Mouse (Mus musculus) hindbrain, embryonic 11.5 days (tissue): Measurements from ENCODE around the gene Card10. TPM values are rescaled to one million over a fixed set of nuclear protein-coding genes. Genes with fewer than 3 reads are reported as not detected.

Experiments used
- ATAC-seq: fragments of 200-750 bp; cut with Nextera tagmentation; 2 replicates; pipeline ENCODE4 v1.8.0; 2017; ENCODE audit warnings: mild to moderate bottlenecking, moderate TSS enrichment, moderate library complexity; ENCODE audit not compliant: low FRiP score
- DNase-seq: peaks from one replicate; pipeline ENCODE4 v3.0.0-alpha.2; 2015; ENCODE audit warnings: low spot score
- H3K27ac ChIP-seq: fragments of 300-500 bp; sonication (generic); 2 replicates; pipeline ENCODE4 v1.5.1; 2014; ENCODE audit warnings: mild to moderate bottlenecking, low read depth, low read length
- H3K27me3 ChIP-seq: fragments of 300-500 bp; sonication (generic); 2 replicates; pipeline ENCODE4 v1.6.1; 2014; ENCODE audit warnings: mild to moderate bottlenecking, low read length, moderate library complexity, mixed read lengths; ENCODE audit not compliant: control insufficient read depth, insufficient read depth
- H3K36me3 ChIP-seq: fragments of 300-500 bp; sonication (generic); 2 replicates; pipeline ENCODE4 v1.6.1; 2014; ENCODE audit warnings: mild to moderate bottlenecking, low read length, moderate library complexity, mixed read lengths; ENCODE audit not compliant: control insufficient read depth, insufficient read depth
- H3K4me1 ChIP-seq: fragments of 300-500 bp; sonication (generic); replicated peaks from 2 replicates; pipeline ENCODE4 v1.6.1; 2014; ENCODE audit warnings: low read length, mixed read lengths; ENCODE audit not compliant: control insufficient read depth, insufficient read depth
- H3K4me2 ChIP-seq: fragments of 300-500 bp; sonication (generic); replicated peaks from 2 replicates; pipeline ENCODE4 v1.6.1; 2014; ENCODE audit warnings: mild to moderate bottlenecking, low read depth, low read length
- H3K4me3 ChIP-seq: fragments of 300-500 bp; sonication (generic); 2 replicates; pipeline ENCODE4 v1.5.1; 2014; ENCODE audit warnings: low read depth, low read length
- H3K9ac ChIP-seq: fragments of 300-500 bp; sonication (generic); 2 replicates; pipeline ENCODE4 v1.6.1; 2014; ENCODE audit warnings: low read depth, low read length
- H3K9me3 ChIP-seq: fragments of 300-500 bp; sonication (generic); 2 replicates; pipeline ENCODE4 v1.6.1; 2016; ENCODE audit warnings: low read length; ENCODE audit not compliant: control insufficient read depth
- WGBS: fragments of 180-500 bp; shearing (Covaris S2); extraction: QIAGEN DNeasy Blood & Tissue Kit; methylation state at CpG from one replicate; pipeline ENCODE4 v1.1.7; 2014; 5-methylcytosine and 5-hydroxymethylcytosine counted together
- polyA plus RNA-seq: library from polyadenylated mRNA; unstranded; fragments of >200 nt; fragmentation: Nextera tagmentation; extraction: Ambion mirVana; gene quantifications from 2 replicates; pipeline ENCODE4 v1.2.1, GENCODE M21; 2014

The Card10 gene
- polyA plus RNA-seq, 1 experiment from 2014 or later: 2.4 TPM

GRCm38 (mm10) chr15:78763704-78764103, 39.1 kb downstream of the Card10 start:
- 86% methylated on average over 5 of the region's 5 CpGs for WGBS
- peaks cover 4% of the 10 kb centered on the region; the same call in 1 of the 2 replicates for H3K36me3 ChIP-seq
- no peak overlapping the region for H3K9ac ChIP-seq
- H3K4me3 ChIP-seq: no peak overlapping the region
- peak overlapping the region; percentile 54 for H3K27ac ChIP-seq
- ATAC-seq (no peak; the same call in 1 of the 2 replicates), DNase-seq (no peak)
- H3K9me3 ChIP-seq: no peaks in the 10 kb centered on the region
- H3K4me2 ChIP-seq: no peak overlapping the region
- H3K27me3 ChIP-seq: no peaks in the 10 kb centered on the region
- peaks cover 2% of the 10 kb centered on the region for H3K4me1 ChIP-seq

GRCm38 (mm10) chr15:78763210-78763609, 39.6 kb downstream of the Card10 start:
- no peak overlapping the region for H3K9ac ChIP-seq
- peak overlapping the region; percentile 54; the same call in 1 of the 2 replicates for H3K27ac ChIP-seq
- peak; percentile 73 for ATAC-seq
- H3K36me3 ChIP-seq: peaks cover 4% of the 10 kb centered on the region; the same call in 1 of the 2 replicates
- H3K4me2 ChIP-seq: no peak overlapping the region
- peak; percentile 44 for DNase-seq
- 46% methylated on average over 9 of the region's 10 CpGs for WGBS
- no peaks in the 10 kb centered on the region for H3K27me3 ChIP-seq
- H3K4me1 ChIP-seq: peaks cover 2% of the 10 kb centered on the region
- no peak overlapping the region for H3K4me3 ChIP-seq
- H3K9me3 ChIP-seq: no peaks in the 10 kb centered on the region

- WGBS: 85% methylated on average over 13 of the region's 13 CpGs
- no peak for ATAC-seq
These were observed 41.7 kb downstream of the Card10 start for GRCm38 (mm10) chr15:78761112-78761511.

GRCm38 (mm10) chr15:78758132-78758531, 44.7 kb downstream of the Card10 start:
- H3K4me1 ChIP-seq: peaks cover 2% of the 10 kb centered on the region; the same call in 1 of the 2 replicates
- no peak overlapping the region for H3K4me2 ChIP-seq
- ATAC-seq: no peak
- no peaks in the 10 kb centered on the region for H3K9me3 ChIP-seq
- no peak overlapping the region for H3K9ac ChIP-seq
- WGBS: 93% methylated on average over 6 of the region's 6 CpGs
- no peak overlapping the region for H3K27ac ChIP-seq
- H3K4me3 ChIP-seq: no peak overlapping the region
- no peaks in the 10 kb centered on the region for H3K36me3 ChIP-seq
- H3K27me3 ChIP-seq: no peaks in the 10 kb centered on the region
- DNase-seq: no peak

More at GRCm38 (mm10) chr15:78761112-78761511, 41.7 kb downstream of the Card10 start:
- Histone ChIP-seq H3K36me3 (peaks cover 4% of the 10 kb centered on the region; the same call in 1 of the 2 replicates), H3K4me3 (no peak overlapping the region), H3K4me1 (peaks cover 2% of the 10 kb centered on the region), H3K27ac (no peak overlapping the region), H3K9me3 (no peaks in the 10 kb centered on the region), H3K27me3 (no peaks in the 10 kb centered on the region), H3K9ac (no peak overlapping the region), H3K4me2 (no peak overlapping the region)
- no peak for DNase-seq

- peak overlapping the region; percentile 20; the same call in 1 of the 2 replicates for H3K27ac ChIP-seq
- no peak overlapping the region for H3K4me3 ChIP-seq
- H3K9me3 ChIP-seq: no peaks in the 10 kb centered on the region
- no peak overlapping the region for H3K4me2 ChIP-seq
- ATAC-seq (no peak), DNase-seq (no peak)
- WGBS: 77% methylated on average over 12 of the region's 12 CpGs
- H3K9ac ChIP-seq: no peak overlapping the region
- H3K36me3 ChIP-seq: no peaks in the 10 kb centered on the region
- H3K4me1 ChIP-seq: no peaks in the 10 kb centered on the region; the same call in 1 of the 2 replicates
- no peaks in the 10 kb centered on the region for H3K27me3 ChIP-seq
These were observed 46.7 kb downstream of the Card10 start for GRCm38 (mm10) chr15:78755966-78756725.

- Histone ChIP-seq H3K9ac (no peak overlapping the region), H3K4me3 (no peak overlapping the region), H3K27me3 (no peaks in the 10 kb centered on the region), H3K9me3 (no peaks in the 10 kb centered on the region), H3K27ac (0 out of 2 replicates have a peak overlapping the region, but pooled peaks have one; percentile 42), H3K4me1 (no peaks in the 10 kb centered on the region; the same call in 1 of the 2 replicates), H3K36me3 (no peaks in the 10 kb centered on the region), H3K4me2 (no peak overlapping the region)
- ATAC-seq (no peak), DNase-seq (no peak)
- WGBS: 64% methylated on average over 3 of the region's 3 CpGs
These were observed 47.6 kb downstream of the Card10 start for GRCm38 (mm10) chr15:78755226-78755625.

- no peak overlapping the region for H3K9ac ChIP-seq
- DNase-seq (no peak), ATAC-seq (no peak)
- no peak overlapping the region for H3K4me3 ChIP-seq
- H3K4me1 ChIP-seq: no peaks in the 10 kb centered on the region; the same call in 1 of the 2 replicates
- WGBS: 78% methylated on average over 5 of the region's 5 CpGs
- no peaks in the 10 kb centered on the region for H3K9me3 ChIP-seq
- H3K4me2 ChIP-seq: no peak overlapping the region
- H3K27ac ChIP-seq: 0 out of 2 replicates have a peak overlapping the region, but pooled peaks have one; percentile 24
- H3K27me3 ChIP-seq: no peaks in the 10 kb centered on the region
- no peaks in the 10 kb centered on the region for H3K36me3 ChIP-seq
These were observed 48.7 kb downstream of the Card10 start for GRCm38 (mm10) chr15:78754144-78754543.

GRCm38 (mm10) chr15:78752991-78753390, 49.9 kb downstream of the Card10 start:
- no peak overlapping the region for H3K27ac ChIP-seq
- H3K9ac ChIP-seq: no peak overlapping the region
- H3K4me2 ChIP-seq: no peak overlapping the region
- no peak for DNase-seq
- no peak overlapping the region for H3K4me3 ChIP-seq
- H3K27me3 ChIP-seq: no peaks in the 10 kb centered on the region
- no peaks in the 10 kb centered on the region; the same call in 1 of the 2 replicates for H3K4me1 ChIP-seq
- ATAC-seq: no peak
- no peaks in the 10 kb centered on the region for H3K36me3 ChIP-seq
- H3K9me3 ChIP-seq: no peaks in the 10 kb centered on the region
